Mouse (Mus musculus) thymus, postnatal 14 days (tissue): Measurements from ENCODE around the gene Shprh.
"Not testable (repeated sequence)": the region's sequence is repeated elsewhere in the genome, so short reads cannot be mapped to it uniquely, and the experiment has no call there.

Source experiments
- DNase-seq: peaks from one replicate; pipeline ENCODE4 v3.0.0; 2021

Shprh gene

GRCm38 (mm10) chr10:11250247-11250997 lies 101.2 kb downstream of the Shprh start:
- DNase-seq, result no peak

GRCm38 (mm10) chr10:11253581-11253980 lies 104.4 kb downstream of the Shprh start:
- not testable (repeated sequence) for DNase-seq

- DNase-seq, result no peak
Measured at GRCm38 (mm10) chr10:11260119-11260518, 110.9 kb downstream of the Shprh start.

GRCm38 (mm10) chr10:11262292-11262691 lies 113.1 kb downstream of the Shprh start:
- DNase-seq, result not testable (repeated sequence)

GRCm38 (mm10) chr10:11263795-11264194 lies 114.6 kb downstream of the Shprh start:
- not testable (repeated sequence) for DNase-seq
